In the genomic region with DNA sequence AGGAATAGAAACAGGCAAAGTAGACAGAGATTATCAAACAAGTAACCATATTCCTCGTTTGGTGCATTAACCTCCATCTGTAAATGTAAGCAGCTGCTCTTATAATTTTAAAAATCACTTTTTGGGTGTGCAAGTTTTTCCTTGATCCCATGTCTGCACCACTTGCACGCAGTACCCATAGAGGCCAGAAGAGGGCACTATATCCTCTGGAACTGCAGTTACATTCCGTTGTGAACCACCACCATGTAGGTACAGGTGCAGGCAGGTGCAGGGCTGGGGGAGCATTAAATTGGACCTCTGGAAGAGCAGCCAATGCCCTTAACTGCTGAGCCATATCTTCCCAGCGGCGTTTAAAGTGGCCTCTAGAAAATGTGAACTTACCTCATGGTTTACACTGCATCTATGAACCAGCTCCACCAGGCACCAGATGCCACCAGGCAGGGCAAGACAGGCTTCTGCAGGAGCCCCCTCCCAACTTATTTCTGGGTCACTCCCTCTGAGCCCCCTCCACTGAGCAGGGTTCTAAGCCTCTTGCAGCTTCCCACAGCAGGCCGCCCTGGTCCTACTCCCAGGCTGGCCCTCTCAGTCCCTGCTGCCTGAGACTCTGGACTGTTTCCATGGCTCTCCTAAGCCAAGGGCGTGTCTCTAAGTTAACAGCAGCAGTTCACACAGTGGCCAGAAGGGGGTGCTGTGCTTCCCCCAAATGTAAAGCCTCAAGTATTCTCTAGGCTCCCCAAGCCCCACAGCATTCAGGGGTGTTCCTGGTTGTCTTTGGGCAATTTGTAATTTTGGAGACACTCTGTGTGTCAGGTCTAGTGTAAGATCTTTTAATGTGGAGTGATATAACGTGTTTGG, we compare ENCODE assay signal across 11 mouse cellular contexts. TPM values are rescaled to one million over a fixed set of nuclear protein-coding genes. Genes with fewer than 3 reads are reported as not detected.
A peak's percentile ranks its signal among the peaks of the same experiment; 100 is the strongest.
DNase-seq lines count a peak whose midpoint lies in the region; ATAC-seq lines count a peak whose summit lies in the region.
"Had no signal": no experiment of that assay in that cellular context is flagged by ENCODE, and none has a peak within 500 bp of the region (broad histone marks: within the 10 kb centered on the region; RNA-seq: fewer than 3 reads in every experiment).

No protein-coding gene starts in this region.

- H3K9ac ChIP-seq in intestine, embryonic 16.5 days (ENCODE audit: low read depth, low read length) = no peak overlapping the region
- H3K9ac ChIP-seq: embryonic facial prominence, embryonic 12.5 days; limb, embryonic 15.5 days; stomach, embryonic 15.5 days had no signal

- H3K9me3 ChIP-seq in intestine, embryonic 16.5 days (ENCODE audit: control insufficient read depth, low read length) = no peaks in the 10 kb centered on the region
- H3K9me3 ChIP-seq: embryonic facial prominence, embryonic 12.5 days; limb, embryonic 15.5 days; stomach, embryonic 15.5 days had no signal

- no peak overlapping the region for H3K4me3 ChIP-seq in intestine, embryonic 16.5 days (ENCODE audit: low read length)
- H3K4me3 ChIP-seq: embryonic facial prominence, embryonic 12.5 days; limb, embryonic 15.5 days; stomach, embryonic 15.5 days had no signal

- WGBS in intestine, embryonic 16.5 days = 12% methylated on average over 8 of the region's 8 CpGs

- H3K36me3 ChIP-seq in intestine, embryonic 16.5 days (ENCODE audit: control insufficient read depth, insufficient read depth, low read length) = no peaks in the 10 kb centered on the region
- H3K36me3 ChIP-seq: embryonic facial prominence, embryonic 12.5 days; limb, embryonic 15.5 days; stomach, embryonic 15.5 days had no signal

- H3K27me3 ChIP-seq in intestine, embryonic 16.5 days (replicated peaks; ENCODE audit: control insufficient read depth, insufficient read depth, low read length) = no peaks in the 10 kb centered on the region
- H3K27me3 ChIP-seq: stomach, embryonic 15.5 days had no signal

- no peak overlapping the region for H3K4me2 ChIP-seq in intestine, embryonic 16.5 days (ENCODE audit: low read depth, low read length)
- H3K4me2 ChIP-seq: embryonic facial prominence, embryonic 12.5 days; limb, embryonic 15.5 days; stomach, embryonic 15.5 days had no signal

- no peaks in the 10 kb centered on the region for H3K4me1 ChIP-seq in intestine, embryonic 16.5 days (ENCODE audit: control insufficient read depth, insufficient read depth, low read length)
- H3K4me1 ChIP-seq: limb, embryonic 15.5 days; stomach, embryonic 15.5 days had no signal

- no peak overlapping the region for H3K27ac ChIP-seq in intestine, embryonic 16.5 days (ENCODE audit: low read length)
- H3K27ac ChIP-seq: embryonic facial prominence, embryonic 12.5 days; limb, embryonic 15.5 days; stomach, embryonic 15.5 days had no signal

- ATAC-seq in frontal cortex, adult (ENCODE audit: low TSS enrichment) = no peak
- peak; percentile 29; the same call in 1 of the 2 replicates for ATAC-seq in intestine, embryonic 16.5 days

- DNase-seq in frontal cortex, postnatal 36 days (ENCODE audit: low spot score in 2 of 2) = peak; percentile 37 to 42
- peak; percentile 63 for DNase-seq in urinary bladder, postnatal 14 days (ENCODE audit: low spot score)
- no peak for DNase-seq in urinary bladder, adult 2 months (ENCODE audit: low spot score)
- peak; percentile 45 for DNase-seq in cerebellum, adult 8-10 months
- peak; percentile 70 for DNase-seq in lung, postnatal 36 days
- peak; percentile 57 for DNase-seq in thymus, postnatal 0 days (ENCODE audit: low spot score)

RNA-seq across cellular contexts. Expression of gene Oas1f, which starts 10.2 kb away (rescaled TPM):
- 0.15 and 0.16 TPM in 2 replicates for polyA plus RNA-seq in urinary bladder, adult 2 months (2012; rRNA removed)
- polyA plus RNA-seq in intestine, embryonic 16.5 days (2015; fragmentation: Nextera tagmentation; extraction: Ambion mirVana) = 0.20 TPM in 1 of 2 replicates, not detected in the other
- 0.42 and 0.44 TPM in 2 replicates for polyA plus RNA-seq in thymus, postnatal 0 days (2015; fragmentation: Nextera tagmentation; extraction: Ambion mirVana)
- polyA plus RNA-seq: embryonic facial prominence, embryonic 12.5 days; stomach, embryonic 15.5 days had no signal

RNA-seq across cellular contexts. Expression of gene Oas1h, which starts 24.3 kb away (rescaled TPM):
- not detected in 2 replicates for polyA plus RNA-seq in urinary bladder, adult 2 months (2012; rRNA removed)
- not detected in 2 replicates for polyA plus RNA-seq in intestine, embryonic 16.5 days (2015; fragmentation: Nextera tagmentation; extraction: Ambion mirVana)
- 0.19 and 0.52 TPM in 2 replicates for polyA plus RNA-seq in thymus, postnatal 0 days (2015; fragmentation: Nextera tagmentation; extraction: Ambion mirVana)
- polyA plus RNA-seq: embryonic facial prominence, embryonic 12.5 days; limb, embryonic 15.5 days; stomach, embryonic 15.5 days had no signal

RNA-seq across cellular contexts. Expression of gene Oas1c, which starts 24.6 kb away (rescaled TPM):
- 4.7 and 5.1 TPM in 2 replicates for polyA plus RNA-seq in urinary bladder, adult 2 months (2012; rRNA removed)
- 0.58 and 1.1 TPM in 2 replicates for polyA plus RNA-seq in intestine, embryonic 16.5 days (2015; fragmentation: Nextera tagmentation; extraction: Ambion mirVana)
- polyA plus RNA-seq in thymus, postnatal 0 days (2015; fragmentation: Nextera tagmentation; extraction: Ambion mirVana) = 1.9 and 2.1 TPM in 2 replicates

RNA-seq across cellular contexts. Expression of gene Oas1e, which starts 41.6 kb away (rescaled TPM):
- 0.06 and 0.07 TPM in 2 replicates for polyA plus RNA-seq in urinary bladder, adult 2 months (2012; rRNA removed)
- not detected in 2 replicates for polyA plus RNA-seq in intestine, embryonic 16.5 days (2015; fragmentation: Nextera tagmentation; extraction: Ambion mirVana)
- polyA plus RNA-seq in thymus, postnatal 0 days (2015; fragmentation: Nextera tagmentation; extraction: Ambion mirVana) = 0.39 and 0.64 TPM in 2 replicates
- polyA plus RNA-seq: embryonic facial prominence, embryonic 12.5 days; limb, embryonic 15.5 days; stomach, embryonic 15.5 days had no signal

RNA-seq across cellular contexts. Expression of gene Oas1g, which starts 50.5 kb away (rescaled TPM):
- polyA plus RNA-seq in urinary bladder, adult 2 months (2012; rRNA removed) = 2.4 and 3.1 TPM in 2 replicates
- polyA plus RNA-seq in intestine, embryonic 16.5 days (2015; fragmentation: Nextera tagmentation; extraction: Ambion mirVana) = 1.5 and 2.6 TPM in 2 replicates
- polyA plus RNA-seq in thymus, postnatal 0 days (2015; fragmentation: Nextera tagmentation; extraction: Ambion mirVana) = 5.6 and 6.5 TPM in 2 replicates
